Mouse (Mus musculus): ENCODE results near the gene Parp16. TPM values are rescaled to one million over a fixed set of nuclear protein-coding genes. Genes with fewer than 3 reads are reported as not detected.

Parp16 gene
- polyA plus RNA-seq, 1 experiment from 2014 or later: 5.7 TPM

DNA sequence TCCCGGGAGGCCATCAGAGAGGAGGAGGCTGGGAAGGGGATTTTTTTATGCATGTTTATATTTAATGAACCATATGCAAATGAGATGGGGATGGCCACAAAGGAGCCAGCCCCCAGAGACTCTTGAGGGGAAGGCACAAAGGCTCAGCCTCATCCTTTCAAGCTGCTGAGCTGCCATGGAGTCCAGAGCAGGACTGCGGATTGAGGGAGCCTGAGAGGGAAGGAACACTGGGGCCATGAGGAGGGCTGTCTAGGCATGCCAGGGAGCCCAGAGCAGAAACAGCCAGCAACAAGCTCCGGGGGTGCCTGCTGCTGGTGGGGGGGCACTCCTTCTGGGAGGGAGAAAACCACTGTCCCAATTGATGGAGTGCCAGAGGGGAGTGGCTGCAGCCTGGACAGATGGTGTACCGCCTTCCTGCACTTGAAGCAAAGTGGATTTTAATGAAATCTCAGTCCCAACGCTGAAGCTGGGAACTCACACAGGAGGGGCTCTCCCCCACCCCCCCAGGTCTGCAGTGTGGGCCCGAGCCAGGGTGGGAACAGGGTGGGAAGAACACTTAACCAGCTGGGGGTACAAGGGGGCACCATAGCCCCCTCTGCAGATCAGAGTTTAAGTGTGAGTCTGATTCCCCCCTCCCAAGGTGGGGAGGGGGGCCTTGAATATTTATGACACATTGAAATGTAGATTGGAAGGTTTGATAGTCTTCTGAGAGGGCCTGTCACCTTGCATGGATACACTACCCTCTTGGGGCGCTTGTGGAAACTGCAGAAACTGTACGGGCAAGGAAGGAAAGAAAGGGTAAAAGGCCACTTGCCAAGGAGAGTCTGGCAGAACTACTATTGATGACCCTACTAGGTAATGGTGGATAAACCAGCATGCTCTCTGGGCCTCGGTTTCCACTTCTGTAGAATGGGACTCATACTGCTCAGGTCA lies 18.9 kb upstream of the Parp16 start:
- Histone ChIP-seq H3K27ac (ENCODE audit: low read length) (no peak overlapping the region), H3K4me2 (ENCODE audit: low read depth, low read length) (no peak overlapping the region), H3K4me3 (ENCODE audit: low read length) (no peak overlapping the region), H3K9ac (ENCODE audit: low read length) (no peak overlapping the region), H3K36me3 (ENCODE audit: control insufficient read depth, insufficient read depth, low read length) (no peaks in the 10 kb centered on the region), H3K9me3 (ENCODE audit: control insufficient read depth, low read length) (no peaks in the 10 kb centered on the region), H3K4me1 (replicated peaks; ENCODE audit: control insufficient read depth, insufficient read depth, low read length) (peaks cover 21% of the 10 kb centered on the region), H3K27me3 (ENCODE audit: control insufficient read depth, insufficient read depth, low read depth, low read length) (no peaks in the 10 kb centered on the region)
- ATAC-seq (ENCODE audit: low read depth): no peak
- WGBS: 44% methylated on average over 9 of the region's 9 CpGs

DNA sequence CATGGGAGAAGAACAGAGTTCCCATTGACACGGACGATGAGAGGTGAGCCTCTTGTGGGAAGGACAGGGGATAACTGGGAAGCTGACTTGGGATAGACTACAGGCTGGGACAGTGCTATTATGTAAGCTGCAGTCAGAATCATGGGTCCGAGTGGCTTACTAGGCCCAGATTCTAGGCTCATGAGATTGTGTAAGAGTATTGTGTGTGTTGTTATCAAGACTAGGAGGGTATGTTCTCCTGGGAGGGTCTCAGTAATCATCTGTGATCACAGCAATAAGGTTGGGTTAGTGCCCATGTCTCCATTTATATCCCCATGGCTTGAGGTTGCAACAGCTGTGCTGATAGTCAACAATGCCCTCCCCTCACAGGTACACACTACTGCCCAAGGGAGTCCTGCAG lies 17.7 kb upstream of the Parp16 start:
- no peak for ATAC-seq (ENCODE audit: low read depth)
- Histone ChIP-seq H3K9me3 (ENCODE audit: control insufficient read depth, low read length) (no peaks in the 10 kb centered on the region), H3K4me2 (ENCODE audit: low read depth, low read length) (no peak overlapping the region), H3K27me3 (ENCODE audit: control insufficient read depth, insufficient read depth, low read depth, low read length) (no peaks in the 10 kb centered on the region), H3K4me1 (replicated peaks; ENCODE audit: control insufficient read depth, insufficient read depth, low read length) (peaks cover 21% of the 10 kb centered on the region), H3K36me3 (ENCODE audit: control insufficient read depth, insufficient read depth, low read length) (no peaks in the 10 kb centered on the region), H3K9ac (ENCODE audit: low read length) (no peak overlapping the region), H3K4me3 (ENCODE audit: low read length) (no peak overlapping the region), H3K27ac (ENCODE audit: low read length) (no peak overlapping the region)
- 84% methylated on average over 3 of the region's 3 CpGs for whole genome bisulfite sequencing

DNA sequence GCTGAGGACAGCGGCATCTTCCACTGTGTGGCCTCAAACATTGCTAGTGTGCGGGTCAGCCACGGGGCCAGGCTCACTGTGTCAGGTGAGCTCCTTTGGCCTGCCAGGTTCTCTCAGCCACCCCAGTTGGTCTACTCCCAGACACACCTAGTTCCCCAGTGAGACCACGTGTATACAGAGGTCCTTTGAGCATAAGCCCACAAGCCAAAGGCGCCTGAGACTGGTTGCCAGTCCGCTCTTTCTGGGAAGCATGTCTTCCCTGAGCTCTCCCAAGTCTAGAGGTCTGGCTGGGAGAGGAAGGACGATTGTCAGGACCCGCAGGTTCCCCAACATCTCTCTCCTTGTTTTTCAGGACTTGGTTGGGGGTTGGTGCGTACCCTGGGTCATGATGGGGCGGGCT lies 17.2 kb upstream of the Parp16 start:
- Histone ChIP-seq H3K9me3 (ENCODE audit: control insufficient read depth, low read length) (no peaks in the 10 kb centered on the region), H3K4me1 (replicated peaks; ENCODE audit: control insufficient read depth, insufficient read depth, low read length) (peaks cover 21% of the 10 kb centered on the region), H3K4me2 (ENCODE audit: low read depth, low read length) (no peak overlapping the region), H3K27ac (ENCODE audit: low read length) (no peak overlapping the region), H3K36me3 (ENCODE audit: control insufficient read depth, insufficient read depth, low read length) (no peaks in the 10 kb centered on the region), H3K4me3 (ENCODE audit: low read length) (no peak overlapping the region), H3K27me3 (ENCODE audit: control insufficient read depth, insufficient read depth, low read depth, low read length) (no peaks in the 10 kb centered on the region), H3K9ac (ENCODE audit: low read length) (no peak overlapping the region)
- no peak for ATAC-seq (ENCODE audit: low read depth)
- 65% methylated on average over 10 of the region's 10 CpGs for WGBS

DNA sequence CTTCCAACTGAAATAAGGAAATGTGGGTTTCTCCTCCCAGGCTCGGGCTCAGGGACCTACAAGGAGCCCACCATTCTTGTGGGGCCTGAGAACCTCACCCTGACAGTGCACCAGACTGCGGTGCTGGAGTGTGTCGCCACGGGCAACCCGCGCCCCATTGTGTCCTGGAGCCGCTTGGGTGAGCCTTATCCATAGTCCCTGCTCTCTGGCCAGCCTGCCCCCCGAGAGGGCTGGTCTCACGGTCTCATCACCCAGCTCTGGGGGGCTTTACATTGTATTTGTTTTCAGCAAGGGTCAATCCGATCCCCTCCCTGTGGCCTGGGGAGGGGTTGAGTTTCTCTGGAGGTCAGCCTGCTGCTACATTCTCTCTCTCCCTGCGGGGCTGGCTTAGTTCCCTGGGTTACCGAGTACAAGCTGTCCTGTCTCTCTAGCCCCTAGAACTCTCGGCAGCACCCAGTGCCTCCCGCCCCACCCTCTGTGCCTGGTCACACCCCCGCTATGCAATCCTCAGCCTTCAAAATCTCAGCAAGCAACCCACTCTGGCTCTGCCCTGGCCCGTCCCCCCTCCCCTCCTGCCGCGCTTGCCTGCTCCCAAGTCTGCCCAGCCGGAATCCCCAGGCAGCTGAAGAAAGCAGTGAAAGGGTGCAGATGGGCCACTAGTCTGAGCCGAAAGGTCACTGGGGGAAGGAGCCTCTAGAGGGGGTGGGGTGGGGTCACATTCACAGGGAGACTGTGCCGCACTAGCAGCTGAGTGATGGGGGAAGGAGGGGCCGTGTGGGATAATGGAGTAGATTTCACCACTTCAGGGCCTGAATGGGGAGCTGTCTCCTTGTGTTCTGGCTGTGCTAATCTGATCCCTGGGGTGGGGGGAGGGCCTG lies 16.6 kb upstream of the Parp16 start:
- Histone ChIP-seq H3K4me3 (ENCODE audit: low read length) (0 out of 2 replicates have a peak overlapping the region, but pooled peaks have one; percentile 4), H3K9me3 (ENCODE audit: control insufficient read depth, low read length) (no peaks in the 10 kb centered on the region), H3K27me3 (ENCODE audit: control insufficient read depth, insufficient read depth, low read depth, low read length) (no peaks in the 10 kb centered on the region), H3K36me3 (ENCODE audit: control insufficient read depth, insufficient read depth, low read length) (no peaks in the 10 kb centered on the region), H3K4me2 (ENCODE audit: low read depth, low read length) (peak overlapping the region; percentile 37), H3K4me1 (replicated peaks; ENCODE audit: control insufficient read depth, insufficient read depth, low read length) (peaks cover 21% of the 10 kb centered on the region), H3K9ac (ENCODE audit: low read length) (peak overlapping the region; percentile 33), H3K27ac (ENCODE audit: low read length) (no peak overlapping the region)
- WGBS: 14% methylated on average over 22 of the region's 22 CpGs
- ATAC-seq (ENCODE audit: low read depth): peak; percentile 76

DNA sequence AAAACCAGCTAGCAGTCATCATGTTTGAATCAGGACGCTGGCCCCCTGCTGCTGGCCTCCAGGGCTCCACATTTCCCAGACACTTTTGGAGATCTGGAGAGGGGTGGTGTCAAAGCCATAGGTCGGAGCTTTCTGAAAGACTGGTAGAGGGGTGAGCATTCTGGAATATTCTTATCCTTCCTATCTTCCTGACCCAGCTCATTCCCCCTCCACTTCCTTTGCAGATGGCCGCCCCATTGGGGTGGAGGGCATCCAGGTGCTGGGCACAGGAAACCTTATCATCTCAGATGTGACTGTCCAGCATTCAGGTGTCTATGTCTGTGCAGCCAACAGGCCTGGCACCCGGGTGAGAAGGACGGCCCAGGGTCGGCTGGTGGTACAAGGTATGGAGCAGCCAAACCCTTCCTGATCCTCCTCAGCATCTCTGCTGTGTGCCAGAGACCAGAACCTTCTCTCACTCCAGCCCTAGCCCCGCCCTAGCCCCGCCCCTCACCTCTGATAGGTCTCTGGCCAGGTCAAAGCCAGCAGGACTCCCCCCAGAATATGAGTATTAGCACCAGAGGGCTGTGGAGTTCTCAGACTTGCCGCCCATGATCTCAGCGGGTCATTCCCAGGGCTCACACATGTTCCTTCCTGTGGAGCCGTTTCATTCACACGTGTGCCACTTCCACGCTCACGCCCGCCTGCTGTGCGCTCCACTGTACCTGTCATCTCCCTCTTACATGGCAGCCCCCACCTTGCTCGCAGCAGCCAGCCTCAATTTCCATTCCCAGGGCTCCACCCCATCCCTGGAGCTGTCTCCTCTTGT lies 15.1 kb upstream of the Parp16 start:
- Histone ChIP-seq H3K4me2 (ENCODE audit: low read depth, low read length) (peak overlapping the region; percentile 22; the same call in 1 of the 2 replicates), H3K36me3 (ENCODE audit: control insufficient read depth, insufficient read depth, low read length) (no peaks in the 10 kb centered on the region)

DNA sequence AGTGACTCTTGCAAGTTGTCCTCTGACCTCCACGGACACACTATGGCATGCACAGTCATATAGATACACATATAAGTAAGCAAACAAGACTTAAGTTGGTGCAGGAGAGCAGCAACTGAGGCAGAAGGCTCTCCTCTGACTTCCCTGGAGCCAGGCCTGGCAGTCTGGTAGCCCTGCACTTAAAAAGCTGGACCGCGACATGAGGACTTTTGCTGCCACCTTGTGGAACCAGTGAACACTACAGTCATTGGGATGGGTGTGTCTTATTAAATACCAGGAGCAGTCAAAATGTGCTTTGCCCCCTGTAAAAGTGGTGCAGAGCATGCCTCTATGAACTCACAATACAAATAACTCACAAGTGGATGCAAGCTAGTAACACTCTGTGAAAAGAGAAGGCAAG lies 6.6 kb upstream of the Parp16 start:
- no peaks in the 10 kb centered on the region for H3K27me3 ChIP-seq (ENCODE audit: control insufficient read depth, insufficient read depth, low read depth, low read length)
- 0% methylated on average over 3 of the region's 3 CpGs for WGBS
- H3K4me1 ChIP-seq (replicated peaks; ENCODE audit: control insufficient read depth, insufficient read depth, low read length): peaks cover 12% of the 10 kb centered on the region
- H3K9ac ChIP-seq (ENCODE audit: low read length): no peak overlapping the region
- H3K36me3 ChIP-seq (ENCODE audit: control insufficient read depth, insufficient read depth, low read length): no peaks in the 10 kb centered on the region
- no peak overlapping the region for H3K27ac ChIP-seq (ENCODE audit: low read length)
- H3K4me2 ChIP-seq (ENCODE audit: low read depth, low read length): no peak overlapping the region
- peak; percentile 58 for ATAC-seq (ENCODE audit: low read depth)
- H3K9me3 ChIP-seq (ENCODE audit: control insufficient read depth, low read length): no peaks in the 10 kb centered on the region
- H3K4me3 ChIP-seq (ENCODE audit: low read length): no peak overlapping the region

More for the DNA sequence above, 15.1 kb upstream of the Parp16 start:
- no peak overlapping the region for H3K9ac ChIP-seq (ENCODE audit: low read length)
- no peak overlapping the region for H3K4me3 ChIP-seq (ENCODE audit: low read length)
- H3K9me3 ChIP-seq (ENCODE audit: control insufficient read depth, low read length): no peaks in the 10 kb centered on the region
- 31% methylated on average over 17 of the region's 17 CpGs for WGBS
- H3K27me3 ChIP-seq (ENCODE audit: control insufficient read depth, insufficient read depth, low read depth, low read length): no peaks in the 10 kb centered on the region
- H3K4me1 ChIP-seq (replicated peaks; ENCODE audit: control insufficient read depth, insufficient read depth, low read length): peaks cover 21% of the 10 kb centered on the region
- no peak for ATAC-seq (ENCODE audit: low read depth)
- H3K27ac ChIP-seq (ENCODE audit: low read length): no peak overlapping the region

DNA sequence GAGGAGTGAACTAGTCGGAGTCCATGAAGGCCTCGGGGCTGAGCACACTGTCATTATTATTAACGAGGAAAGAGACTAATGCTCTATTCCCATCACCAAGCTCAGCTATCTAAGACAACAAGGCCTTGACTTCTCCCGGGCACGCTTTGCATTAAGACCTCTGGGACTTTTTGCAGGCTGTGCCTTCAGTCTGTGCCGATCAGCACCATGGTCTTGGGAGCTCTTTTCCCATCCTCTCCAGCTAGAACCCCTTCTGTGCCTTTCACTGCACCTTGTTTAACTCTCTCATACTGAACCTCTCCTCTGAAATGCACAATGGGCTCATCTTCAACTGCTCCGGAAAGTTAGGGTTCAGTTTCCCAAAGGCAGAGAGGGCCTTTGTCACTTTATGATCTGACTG lies 4.8 kb upstream of the Parp16 start:
- no peak for ATAC-seq (ENCODE audit: low read depth)

DNA sequence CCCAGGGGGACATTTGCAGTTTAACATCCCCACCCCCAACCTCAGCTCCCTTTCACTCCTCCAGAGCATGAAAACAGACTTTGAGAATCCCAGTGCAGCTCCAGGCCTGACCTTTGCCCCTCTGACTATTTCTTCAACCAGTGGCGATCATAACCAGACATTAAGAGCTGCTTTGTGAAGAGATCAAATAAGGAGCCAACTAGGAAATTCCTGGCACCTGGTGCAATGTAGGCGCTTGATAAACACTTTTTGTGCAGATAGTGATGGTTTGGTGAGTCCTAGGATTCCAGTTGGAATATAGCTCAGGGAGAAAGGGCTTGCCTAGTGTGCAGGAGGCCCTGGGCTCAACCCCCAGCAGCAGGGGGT lies 3.8 kb upstream of the Parp16 start:
- ATAC-seq (ENCODE audit: low read depth): no peak
- H3K4me3 ChIP-seq (ENCODE audit: low read length): no peak overlapping the region
- H3K27ac ChIP-seq (ENCODE audit: low read length): peak overlapping the region; percentile 50
- H3K4me2 ChIP-seq (ENCODE audit: low read depth, low read length): no peak overlapping the region
- no peaks in the 10 kb centered on the region for H3K36me3 ChIP-seq (ENCODE audit: control insufficient read depth, insufficient read depth, low read length)
- no peaks in the 10 kb centered on the region for H3K9me3 ChIP-seq (ENCODE audit: control insufficient read depth, low read length)
- peaks cover 27% of the 10 kb centered on the region for H3K4me1 ChIP-seq (replicated peaks; ENCODE audit: control insufficient read depth, insufficient read depth, low read length)
- no peaks in the 10 kb centered on the region for H3K27me3 ChIP-seq (ENCODE audit: control insufficient read depth, insufficient read depth, low read depth, low read length)
- H3K9ac ChIP-seq (ENCODE audit: low read length): 0 out of 2 replicates have a peak overlapping the region, but pooled peaks have one; percentile 23
- 28% methylated on average over 2 of the region's 2 CpGs for WGBS

More for the DNA sequence above, 4.8 kb upstream of the Parp16 start:
- Histone ChIP-seq H3K4me2 (ENCODE audit: low read depth, low read length) (no peak overlapping the region), H3K9me3 (ENCODE audit: control insufficient read depth, low read length) (no peaks in the 10 kb centered on the region), H3K27ac (ENCODE audit: low read length) (no peak overlapping the region), H3K27me3 (ENCODE audit: control insufficient read depth, insufficient read depth, low read depth, low read length) (no peaks in the 10 kb centered on the region), H3K9ac (ENCODE audit: low read length) (no peak overlapping the region), H3K4me3 (ENCODE audit: low read length) (no peak overlapping the region), H3K36me3 (ENCODE audit: control insufficient read depth, insufficient read depth, low read length) (no peaks in the 10 kb centered on the region), H3K4me1 (replicated peaks; ENCODE audit: control insufficient read depth, insufficient read depth, low read length) (peaks cover 18% of the 10 kb centered on the region)
- 75% methylated on average over 7 of the region's 7 CpGs for WGBS

Data from lung, embryonic 16.5 days (tissue).